Mouse (Mus musculus): ENCODE measurements at regions not wholly inside any gene's neighbourhood (a gene's known extent, or its start where the extent isn't known, plus 50 kb on each side); places are given as distances from the start of the nearest gene placed in this dataset.

DNA sequence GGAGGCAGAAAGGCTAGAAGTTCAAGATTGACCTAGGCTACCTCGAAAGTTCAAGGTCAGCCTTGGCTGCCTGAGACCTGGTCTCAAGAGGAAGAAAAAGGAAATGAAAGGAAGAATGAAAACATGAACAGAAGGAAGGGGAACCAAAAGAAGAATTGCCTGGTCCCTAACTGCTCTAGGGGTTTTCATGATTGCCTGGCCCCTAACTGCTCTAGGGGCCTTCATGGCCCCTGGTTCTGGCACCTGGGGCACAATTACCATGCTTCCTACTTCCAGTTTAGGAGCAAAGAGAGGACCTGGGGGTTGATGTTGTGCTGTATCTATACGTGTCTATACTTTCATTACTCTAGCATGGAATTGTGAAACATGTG, 132.8 kb downstream of the Cd24a start:
- DNase-seq (ENCODE audit: low spot score in 2 of 2) = no peak

DNA sequence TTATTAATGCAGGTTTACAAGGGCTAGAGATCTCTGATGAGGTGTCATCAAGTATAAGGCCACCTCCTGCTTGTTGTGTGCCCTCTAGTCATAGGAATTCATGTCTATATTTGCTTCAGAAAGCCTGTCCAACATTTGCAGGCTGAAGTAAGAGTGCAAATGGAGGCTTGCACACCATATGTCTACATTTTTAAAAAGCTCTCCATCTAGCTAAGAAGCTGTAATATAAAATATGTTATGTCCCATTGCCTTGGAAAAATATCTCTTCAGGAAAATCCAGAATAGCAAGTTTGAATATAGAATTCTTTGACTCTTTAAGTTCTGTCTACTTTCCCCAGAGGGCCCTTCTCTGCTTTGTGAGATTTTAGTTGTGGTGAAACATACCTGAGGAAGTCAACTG, 134.6 kb downstream of the Cd24a start:
- no peak for DNase-seq (ENCODE audit: low spot score in 2 of 2)

DNA sequence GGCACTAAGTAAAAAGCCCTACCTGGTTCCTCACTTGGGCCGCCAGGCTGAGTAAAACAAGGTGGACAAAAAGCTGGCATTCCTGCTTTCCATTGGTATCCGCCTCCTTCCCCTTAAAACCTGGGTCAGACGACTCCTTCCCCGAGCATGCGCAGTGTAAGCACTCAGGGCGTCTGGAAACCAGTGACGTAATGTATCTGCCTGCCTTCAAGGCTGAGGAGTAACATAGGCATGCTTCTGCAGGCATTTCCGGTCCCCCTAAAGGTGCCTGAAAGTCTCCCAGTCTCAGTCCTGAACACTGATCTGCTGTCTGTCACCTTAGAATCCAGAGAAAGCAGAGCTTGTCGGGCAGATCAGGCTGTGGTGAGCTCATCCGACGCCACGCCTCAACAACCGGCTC, 140.7 kb downstream of the Cd24a start:
- no peak for DNase-seq (ENCODE audit: low spot score in 2 of 2)

DNA sequence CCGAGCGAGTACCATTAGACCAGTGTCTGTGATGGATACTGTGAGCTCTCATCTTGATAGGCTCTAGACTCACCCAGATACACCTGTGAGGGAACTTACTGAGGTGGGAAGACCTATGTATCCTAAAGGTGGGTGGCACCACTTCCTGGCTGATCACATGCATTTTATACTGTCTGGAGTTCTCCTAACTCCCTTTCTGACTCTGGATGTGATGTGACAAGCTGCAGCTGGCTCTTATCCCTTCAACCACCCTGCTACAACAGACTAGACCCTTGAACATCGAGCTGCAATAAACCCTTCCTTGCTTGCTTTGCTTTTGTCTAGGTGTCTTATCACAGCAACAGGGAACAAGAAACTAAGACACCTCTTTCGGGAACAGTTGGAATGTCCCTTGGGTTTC, 143.3 kb downstream of the Cd24a start:
- DNase-seq (ENCODE audit: low spot score in 2 of 2) = no peak

DNA sequence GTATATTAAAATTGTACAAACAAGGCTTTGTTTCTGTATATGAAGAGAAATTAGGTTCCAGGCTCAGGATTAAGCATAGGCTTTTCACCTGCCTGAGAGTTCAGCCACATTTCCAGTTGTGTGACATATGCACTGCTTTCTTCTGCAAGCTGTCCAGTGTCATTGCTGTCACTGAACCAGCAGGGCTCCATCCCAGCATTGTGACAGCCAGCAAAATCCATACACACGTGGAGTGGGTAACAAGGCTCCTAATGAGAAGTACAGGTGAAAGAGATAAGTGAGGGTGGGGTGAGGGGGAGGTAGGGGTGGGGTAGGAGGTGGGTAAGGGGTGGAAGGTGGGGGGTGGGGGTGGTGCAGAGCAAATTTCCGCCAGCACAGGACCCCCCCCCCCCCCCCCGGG, 144.1 kb downstream of the Cd24a start:
- no peak for DNase-seq (ENCODE audit: low spot score in 2 of 2)

DNA sequence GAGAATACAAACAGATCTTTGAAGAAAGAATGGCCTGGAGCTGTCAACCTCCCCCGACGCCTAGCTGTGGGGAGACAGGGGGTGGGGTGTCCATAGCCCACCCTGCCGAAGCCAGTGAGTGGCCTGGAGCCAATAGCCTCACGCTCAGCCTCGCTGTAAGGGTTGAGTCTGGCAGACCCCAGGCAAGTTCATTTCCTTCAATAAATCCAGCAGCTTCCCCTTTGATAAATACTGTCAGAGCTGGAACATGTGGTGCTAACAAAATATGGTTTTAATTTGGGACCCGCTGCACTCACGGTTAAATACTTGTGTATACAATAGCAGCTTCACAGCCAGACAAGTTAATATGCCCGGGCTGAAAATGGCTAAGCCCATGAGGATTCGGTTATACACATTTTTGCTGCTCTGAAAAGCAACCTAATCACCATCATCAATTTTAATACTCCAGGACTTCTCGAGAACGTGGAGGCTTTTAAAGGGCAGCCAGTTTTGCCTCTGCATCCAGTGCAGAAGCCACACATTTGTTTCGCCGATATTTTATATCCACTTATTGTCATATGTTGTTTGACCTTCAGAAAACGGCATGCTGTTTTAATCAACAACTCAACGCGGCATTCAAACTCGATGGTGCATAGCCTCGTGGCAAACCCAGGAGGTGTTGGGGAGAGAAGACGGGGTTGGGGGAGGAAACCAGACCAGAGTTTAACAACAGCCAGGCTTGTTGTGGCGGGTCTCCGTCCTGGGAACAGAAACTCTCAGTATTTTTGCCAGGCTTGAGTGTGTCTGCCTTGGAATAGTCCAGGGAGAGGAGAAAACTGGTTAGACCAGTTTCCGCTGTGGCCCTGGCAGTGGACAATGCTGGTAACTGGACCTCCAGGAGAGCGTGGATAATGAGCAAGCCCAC, 144.9 kb downstream of the Cd24a start:
- no peak for DNase-seq (ENCODE audit: low spot score in 2 of 2)

DNA sequence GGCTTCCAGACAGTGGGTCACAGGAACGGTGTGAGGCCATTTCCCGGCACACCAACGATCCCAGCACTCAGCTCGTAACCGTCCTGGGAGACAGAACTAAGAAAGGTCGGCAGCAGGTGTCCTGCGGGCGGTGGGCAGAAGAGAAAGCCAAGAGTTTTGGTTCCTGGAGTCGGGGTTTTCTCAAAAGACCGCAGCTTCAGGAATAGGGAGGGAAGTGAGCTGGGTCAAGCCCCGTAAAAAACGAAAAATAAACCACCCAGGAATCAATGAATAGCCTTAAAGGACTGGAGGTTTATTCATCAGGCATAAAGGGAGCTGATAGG, 145.5 kb downstream of the Cd24a start:
- no peak for DNase-seq (ENCODE audit: low spot score in 2 of 2)

DNA sequence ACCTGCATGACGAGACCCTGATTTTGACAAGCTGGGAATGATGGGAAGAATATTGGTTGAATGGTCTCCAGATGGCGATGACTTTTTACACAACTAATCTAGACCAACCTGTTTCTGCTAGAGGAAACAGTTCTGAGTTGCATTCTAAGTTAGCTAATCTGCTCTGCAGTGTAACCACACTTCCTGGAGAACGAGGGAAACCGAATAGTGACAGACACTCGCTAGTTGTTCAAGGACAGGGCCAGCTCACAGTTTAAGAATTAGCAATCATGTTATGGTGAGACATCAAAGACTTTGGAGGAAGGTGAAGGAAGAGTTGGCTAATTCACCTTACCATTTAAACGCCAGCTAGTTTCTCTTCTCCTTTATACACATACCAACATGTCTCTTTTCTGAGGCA, 149.7 kb downstream of the Cd24a start:
- DNase-seq (ENCODE audit: low spot score in 2 of 2) = no peak

DNA sequence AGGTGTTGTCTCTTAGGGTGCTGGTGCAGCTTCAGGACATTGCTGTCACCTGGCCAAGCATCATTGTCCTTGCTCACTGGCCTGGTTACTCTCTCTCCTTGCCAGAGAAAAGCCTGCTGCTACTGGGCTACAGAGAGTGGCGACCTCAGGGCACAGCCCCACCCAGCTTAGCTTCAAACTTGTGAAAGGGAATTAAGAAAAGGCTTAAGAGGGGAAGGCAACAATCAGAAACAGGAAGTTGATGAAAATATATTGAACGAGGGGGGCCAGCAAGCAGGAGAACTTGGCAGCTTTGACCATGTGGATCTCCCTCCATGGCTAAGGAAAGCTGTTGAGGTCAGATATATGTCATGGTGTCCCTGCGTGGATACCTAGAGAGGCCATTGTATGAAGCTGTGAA, 151.1 kb downstream of the Cd24a start:
- DNase-seq (ENCODE audit: low spot score in 2 of 2) = no peak

DNA sequence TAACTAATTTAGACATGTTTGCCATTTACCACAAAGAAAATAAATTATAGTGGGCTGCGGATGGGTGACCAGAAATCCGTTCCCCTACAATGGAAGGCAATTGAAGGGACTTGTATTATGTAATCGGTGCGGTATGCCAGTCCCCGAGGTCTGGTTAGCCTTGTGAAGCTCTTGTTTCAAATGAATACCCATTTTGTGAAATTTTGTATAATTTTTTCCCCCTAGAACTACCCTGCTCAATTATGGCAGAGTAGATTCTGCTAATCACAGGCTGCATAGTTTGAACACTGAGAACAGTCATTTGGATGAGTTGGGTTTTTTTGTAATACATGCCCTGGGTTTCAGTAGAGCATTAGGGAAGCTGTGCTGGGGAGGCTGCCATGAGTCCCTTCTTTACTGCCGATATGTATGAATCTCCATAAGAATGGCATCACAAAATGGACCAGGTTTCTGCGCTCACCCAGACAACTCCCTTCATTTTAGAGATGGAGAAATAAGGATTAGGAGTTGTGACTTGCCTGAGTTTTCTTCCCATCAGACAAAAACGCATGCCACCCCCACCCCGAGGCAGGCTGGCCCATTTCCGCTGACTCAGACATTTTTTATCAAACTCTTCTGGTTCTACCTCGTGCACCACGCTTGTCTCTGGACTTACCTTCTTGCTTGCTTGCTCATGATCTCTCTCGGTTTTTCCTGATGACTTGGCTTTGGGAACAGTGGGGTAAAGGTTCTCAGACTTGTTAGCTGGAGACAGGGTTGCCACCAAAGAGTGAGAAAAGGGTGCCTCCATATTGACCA, 155.7 kb downstream of the Cd24a start:
- DNase-seq (ENCODE audit: low spot score in 2 of 2) = no peak

DNA sequence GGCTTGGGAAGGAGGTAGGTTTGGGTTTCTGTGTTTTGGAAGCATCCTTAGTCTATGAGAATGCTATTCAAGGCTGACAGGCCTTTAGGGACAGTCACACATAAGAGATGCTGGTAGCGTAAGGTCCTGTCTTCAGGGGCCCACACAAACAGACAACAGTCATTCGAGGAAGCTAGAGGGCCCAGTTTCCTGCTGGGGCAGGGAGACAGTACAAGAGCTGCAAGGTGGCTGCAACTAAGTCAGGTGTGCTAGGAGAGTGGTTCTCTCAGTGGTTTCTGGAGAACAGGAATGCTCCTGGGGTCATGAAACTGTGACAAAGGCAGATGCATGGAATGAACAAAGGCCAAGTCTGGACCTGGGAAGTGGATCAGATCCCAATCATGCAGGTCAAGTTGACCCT, 161.1 kb downstream of the Cd24a start:
- DNase-seq (ENCODE audit: low spot score in 2 of 2) = no peak

DNA sequence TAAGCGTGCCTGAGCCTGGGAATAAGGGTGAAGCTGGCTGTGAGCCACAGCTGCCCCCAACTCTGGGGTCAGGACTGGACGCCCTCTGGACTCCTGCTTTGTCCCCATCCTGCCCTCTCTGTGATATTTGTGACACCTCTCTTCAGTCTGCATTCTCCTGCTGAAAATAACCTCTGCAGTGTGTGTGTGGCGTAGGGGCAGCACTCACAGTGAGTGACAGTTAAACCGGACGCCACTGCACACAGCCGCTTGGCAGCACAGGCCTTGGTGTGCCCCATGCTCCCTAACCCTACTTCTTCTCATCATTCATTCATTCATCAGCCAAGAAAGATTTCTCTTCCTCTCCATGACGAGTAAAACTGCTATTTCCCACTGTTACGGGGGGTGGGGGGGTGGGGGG, 161.6 kb downstream of the Cd24a start:
- DNase-seq (ENCODE audit: low spot score in 2 of 2) = no peak

DNA sequence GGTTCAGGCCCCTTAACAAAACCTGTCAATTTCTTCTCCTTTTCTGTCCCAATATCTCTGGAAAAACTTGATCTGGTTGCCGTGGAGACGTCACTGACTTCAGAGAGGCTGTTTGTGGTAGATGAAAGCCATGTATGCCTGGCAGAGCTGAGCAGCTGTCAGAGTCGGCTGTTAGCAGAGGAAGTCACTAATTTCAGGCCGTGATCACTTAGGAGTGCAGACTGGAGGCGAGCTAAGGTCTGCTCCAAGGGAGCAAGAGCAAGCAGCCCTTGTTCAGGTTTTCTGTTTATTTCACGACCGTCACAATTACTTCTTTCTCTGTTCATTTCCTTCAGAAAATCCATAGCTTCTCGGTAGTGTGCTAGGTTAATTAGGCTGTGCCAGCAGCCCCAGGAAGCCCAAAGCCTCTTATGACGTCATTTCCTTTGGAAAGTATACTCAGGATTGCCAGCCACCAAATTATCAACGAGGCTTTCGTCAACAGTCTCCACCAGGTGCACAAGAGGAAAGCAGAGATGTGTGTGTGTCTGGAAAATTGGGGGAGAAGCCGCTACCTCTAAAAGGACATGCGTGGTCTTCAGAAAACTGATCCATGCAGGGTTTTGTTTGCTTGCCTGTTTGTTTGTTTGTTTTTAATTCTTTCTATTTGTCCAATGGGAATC, 161.2 kb downstream of the Qrsl1 start:
- peak in 1 of 2 experiments; percentile 24 for DNase-seq (ENCODE audit: low spot score in 2 of 2)

DNA sequence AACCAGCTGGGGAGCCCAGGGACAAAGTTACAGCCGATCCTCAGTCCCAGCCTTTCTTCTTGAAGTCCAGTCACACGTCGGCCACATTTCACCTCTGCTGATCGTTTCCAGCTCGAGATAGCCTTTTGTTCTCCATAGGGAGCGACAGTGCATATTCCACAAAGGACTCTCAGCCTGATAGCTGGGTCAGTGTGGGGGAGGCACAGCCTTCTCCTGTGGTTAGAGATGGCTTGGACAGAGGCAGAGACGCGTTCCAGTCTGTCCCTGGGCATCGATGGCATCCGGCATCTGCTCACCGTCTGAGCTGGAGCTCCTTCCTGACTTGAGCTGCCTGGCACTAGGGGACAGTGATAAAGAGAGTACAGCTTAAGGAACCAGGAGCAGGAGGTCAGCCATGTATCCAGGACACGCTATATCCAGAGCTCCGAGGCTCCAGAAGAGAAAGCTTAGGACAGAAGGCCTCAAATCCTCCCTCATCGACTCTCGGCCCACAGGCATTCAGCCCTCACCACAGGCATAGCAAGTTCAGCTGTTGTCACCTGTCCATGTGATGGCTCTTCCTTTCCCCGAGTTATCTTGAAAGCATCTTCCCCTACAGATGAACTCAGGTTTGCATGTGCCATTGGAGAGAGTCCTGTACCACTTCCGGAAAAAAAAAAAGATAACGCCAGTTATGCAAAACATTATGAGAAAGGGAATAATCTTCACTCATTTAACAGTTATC, 160.0 kb downstream of the Qrsl1 start:
- no peak for DNase-seq (ENCODE audit: low spot score in 2 of 2)

DNA sequence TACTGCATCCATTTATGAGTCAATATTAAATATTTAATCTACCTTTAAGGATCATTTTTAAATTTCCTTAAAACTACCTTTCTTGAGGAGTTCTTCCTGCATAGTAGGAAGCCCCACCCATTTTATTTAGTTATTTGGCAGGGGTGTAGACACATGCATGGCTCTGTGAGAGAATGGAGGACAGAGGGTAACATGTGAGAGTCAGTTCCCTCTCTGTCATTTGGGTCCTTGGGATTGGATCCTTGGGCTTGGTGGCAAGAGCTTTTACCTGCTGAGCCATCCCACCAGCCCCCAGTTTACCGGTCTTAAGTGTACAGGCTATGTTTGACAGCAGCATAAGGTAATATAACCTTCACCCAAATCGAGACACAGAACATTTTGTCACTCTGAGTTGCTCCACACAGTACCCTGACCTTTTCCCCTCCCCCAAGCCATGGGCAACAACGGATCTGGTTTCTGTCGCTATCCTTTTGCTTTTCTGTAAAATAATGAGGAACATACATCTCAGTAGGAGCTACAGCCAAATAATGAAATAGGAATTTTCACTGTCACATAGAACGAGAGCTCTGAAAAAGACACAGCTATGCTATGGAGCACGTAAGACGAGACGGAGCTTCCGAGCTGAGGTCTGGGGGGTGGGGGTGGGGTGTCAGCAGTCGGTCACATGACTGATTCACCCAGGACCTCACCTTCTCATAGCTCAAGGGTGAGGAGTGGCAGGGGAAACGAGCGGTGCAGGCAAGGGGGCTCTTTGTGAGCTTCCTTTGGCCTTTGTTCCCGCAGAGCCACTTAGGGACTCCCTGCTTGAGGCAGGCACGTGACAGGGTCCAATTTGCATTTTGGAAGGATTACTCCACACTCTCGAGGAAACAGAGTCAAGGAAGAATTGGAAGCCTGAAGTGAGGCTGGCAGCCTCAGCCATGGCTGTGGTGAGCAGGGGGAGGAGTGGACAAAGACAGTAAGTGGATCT, 159.2 kb downstream of the Qrsl1 start:
- no peak for DNase-seq (ENCODE audit: low spot score in 2 of 2)

DNA sequence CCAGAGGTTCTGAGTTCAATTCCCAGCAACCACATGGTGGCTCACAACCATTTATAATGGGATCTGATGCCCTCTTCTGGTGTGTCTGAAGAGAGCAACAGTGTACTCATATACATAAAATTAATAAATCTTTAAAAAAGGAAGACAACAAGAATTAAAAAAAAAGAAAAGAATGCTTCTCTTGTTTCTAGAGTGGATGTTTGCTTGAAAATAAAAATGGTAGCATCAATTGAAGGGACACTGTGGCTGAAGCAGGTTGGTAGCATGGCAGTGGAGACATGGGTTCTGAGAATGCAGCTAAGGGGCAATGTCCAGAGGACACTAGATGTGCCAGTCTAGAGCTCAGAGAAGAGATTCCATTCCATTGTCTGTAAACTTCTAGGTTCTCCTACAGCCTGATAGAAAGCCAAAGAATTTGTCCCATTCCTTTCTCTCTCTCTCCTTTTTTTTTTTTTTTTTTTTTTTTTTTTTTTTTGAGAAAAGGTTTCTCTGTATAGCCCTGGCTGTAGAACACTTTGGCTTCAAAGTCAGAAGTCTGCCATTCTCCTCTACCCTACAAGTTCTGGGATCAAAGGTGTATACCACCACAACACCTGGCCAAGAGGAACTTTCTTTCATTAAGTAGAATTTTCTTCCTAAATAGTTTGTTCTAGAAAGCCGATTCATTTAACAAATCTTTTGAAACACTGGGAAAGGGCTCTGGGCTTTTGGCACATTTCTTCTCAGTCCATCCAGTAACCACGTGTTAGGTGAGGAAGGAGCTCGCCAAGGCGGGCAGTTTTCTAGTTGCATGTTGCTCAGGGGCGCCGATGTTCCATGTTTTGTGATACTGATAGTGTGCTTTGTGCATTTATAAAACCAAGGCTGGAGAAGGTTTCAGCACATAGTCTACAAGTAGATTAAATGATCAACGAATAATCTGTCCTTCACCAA, 158.1 kb downstream of the Qrsl1 start:
- DNase-seq (ENCODE audit: low spot score in 2 of 2) = no peak

DNA sequence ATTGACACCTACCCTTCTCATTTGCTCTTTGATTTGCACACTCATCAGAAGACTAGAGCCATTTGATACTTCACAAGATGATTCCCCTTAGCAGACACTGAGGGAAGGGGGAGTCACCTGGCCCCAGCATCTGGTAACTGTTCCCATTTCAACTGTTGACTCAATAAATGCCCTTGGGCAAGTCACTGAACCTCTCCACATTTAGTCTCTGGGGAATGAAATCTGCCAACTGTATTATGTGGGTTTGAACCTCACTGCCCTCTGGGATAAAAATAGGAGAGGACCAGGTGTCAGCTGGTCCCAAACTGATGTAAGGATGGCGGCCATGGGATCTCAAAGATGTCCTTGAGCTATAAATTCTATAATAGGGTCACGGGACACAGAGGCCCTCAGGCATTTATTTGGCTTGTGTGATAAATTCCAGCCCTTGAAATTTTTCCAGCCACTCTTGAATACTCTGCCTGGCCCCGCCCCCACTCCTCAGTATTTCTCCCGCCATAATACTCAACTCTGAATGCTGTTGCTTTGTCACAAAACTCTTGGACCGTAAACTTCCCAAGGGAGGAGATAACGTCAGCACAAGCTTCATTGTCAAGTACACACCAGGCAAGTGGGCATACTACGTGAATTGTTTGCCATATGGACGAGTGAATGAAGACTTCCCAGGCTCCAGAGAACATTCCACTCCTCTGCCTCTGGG, 155.5 kb downstream of the Qrsl1 start:
- no peak for DNase-seq (ENCODE audit: low spot score in 2 of 2)

DNA sequence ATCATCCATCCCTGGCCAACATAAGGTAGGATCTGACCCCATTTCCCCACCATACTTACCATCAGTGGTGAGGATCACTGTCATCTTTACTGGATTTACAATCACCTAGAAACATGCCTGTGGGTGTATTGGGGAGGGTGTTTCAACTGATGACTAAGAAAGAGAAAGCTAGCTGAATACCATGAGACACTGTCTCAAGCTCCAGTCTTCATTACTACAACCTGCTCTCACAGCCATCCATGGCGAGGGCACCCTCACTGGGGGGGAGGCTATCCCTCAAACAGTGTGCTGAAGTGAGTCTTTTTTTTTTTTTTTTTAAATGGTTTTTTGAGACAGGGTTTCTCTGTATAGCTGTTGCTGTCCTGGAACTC, 154.9 kb downstream of the Qrsl1 start:
- no peak for DNase-seq (ENCODE audit: low spot score in 2 of 2)

DNA sequence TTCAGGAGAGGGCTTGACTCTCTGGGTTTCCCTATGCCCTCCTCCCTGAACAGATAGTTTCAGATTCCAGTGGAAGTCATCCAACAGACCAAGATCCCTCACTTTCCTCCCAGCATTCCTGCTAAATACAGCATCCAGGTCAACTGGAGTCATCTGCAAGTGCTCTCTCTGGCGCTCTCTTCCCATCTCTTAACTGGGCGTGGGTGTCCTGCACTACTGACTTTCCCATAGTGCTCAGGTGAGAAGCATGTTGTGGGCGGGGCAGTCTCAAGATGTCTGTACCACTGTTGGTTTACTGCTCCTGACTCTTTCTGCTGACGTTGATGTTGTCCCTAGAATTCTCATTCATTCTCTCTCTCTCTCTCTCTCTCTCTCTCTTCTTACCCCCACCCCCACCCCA, 154.0 kb downstream of the Qrsl1 start:
- DNase-seq (ENCODE audit: low spot score in 2 of 2) = no peak

Data from frontal cortex, postnatal 14 days (tissue).